Mouse (Mus musculus) bone marrow macrophage, adult 2 months (primary cell): ENCODE measurements at regions not wholly inside any gene's neighbourhood (a gene's known extent, or its start where the extent isn't known, plus 50 kb on each side); places are given as distances from the start of the nearest gene placed in this dataset.

Experiments
- CTCF ChIP-seq: IDR thresholded peaks from 2 replicates; pipeline ENCODE4 v1.5.1; 2012; ENCODE audit warnings: low read depth, mild to moderate bottlenecking, low read length, moderate library complexity
- POLR2A ChIP-seq: IDR thresholded peaks from 2 replicates; pipeline ENCODE4 v1.6.1; 2012; ENCODE audit warnings: mild to moderate bottlenecking, low read depth, low read length, borderline replicate concordance

DNA sequence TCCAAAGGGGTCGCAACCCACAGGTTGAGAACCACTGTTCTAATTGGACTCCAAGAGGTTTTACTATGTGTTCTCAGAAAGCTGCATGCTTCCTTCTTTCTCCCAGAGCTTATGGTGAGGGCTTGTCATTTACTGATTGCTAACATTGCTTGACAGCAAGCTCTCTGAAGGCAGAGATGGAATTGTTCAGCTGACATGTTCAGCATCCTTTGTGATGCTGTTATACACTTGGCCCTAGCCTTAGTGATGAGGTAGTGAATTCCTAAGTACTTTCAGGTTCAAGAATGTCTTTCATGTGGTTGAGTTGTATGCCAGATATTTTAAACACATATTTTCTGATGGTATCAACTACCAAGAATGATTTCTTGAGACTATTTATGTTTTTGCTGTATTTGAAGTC lies 202.9 kb upstream of the Zc3h12c start:
- TF ChIP-seq POLR2A = no peak
- no peak for TF ChIP-seq CTCF
